Mouse (Mus musculus) CH12.LX (cell line): Measurements from ENCODE around the gene 9430015G10Rik. TPM values are rescaled to one million over a fixed set of nuclear protein-coding genes. Genes with fewer than 3 reads are reported as not detected.

ENCODE experiments used
- DNase-seq: peaks from one replicate; pipeline ENCODE4 v3.0.0-alpha.2; 2013; ENCODE audit errors: extremely low read depth
- H3K27ac ChIP-seq: 2 replicates; pipeline ENCODE4 v1.5.1; 2012; ENCODE audit warnings: low read depth, mild to moderate bottlenecking, control low read depth, moderate library complexity; ENCODE audit not compliant: insufficient read depth
- H3K27me3 ChIP-seq: replicated peaks from 2 replicates; pipeline ENCODE3; 2012; ENCODE audit warnings: inconsistent platforms
- H3K36me3 ChIP-seq, 2 experiments: replicated peaks in 1 of 2; 2 replicates each; pipeline versions ENCODE3 to v1.6.1; 2012; ENCODE audit warnings: inconsistent platforms in 1 of 2, low read length in 1 of 2, mild to moderate bottlenecking in 1 of 2, mixed read lengths in 1 of 2, moderate library complexity in 1 of 2; ENCODE audit not compliant: control insufficient read depth in 1 of 2, insufficient read depth in 1 of 2
- H3K4me1 ChIP-seq, 2 experiments: 2 replicates each; pipeline ENCODE4 v1.6.1; 2012; ENCODE audit warnings: inconsistent platforms in 1 of 2, moderate library complexity in 1 of 2; ENCODE audit not compliant: insufficient read depth in 2 of 2, control insufficient read depth in 1 of 2
- H3K4me2 ChIP-seq: 2 replicates; pipeline ENCODE4 v1.6.1; 2012; ENCODE audit warnings: low read depth, mild to moderate bottlenecking, control low read depth; ENCODE audit not compliant: poor library complexity, insufficient read depth, severe bottlenecking
- H3K4me3 ChIP-seq, 3 experiments: fragments of 150-350 bp in 1 of 3; sonication (generic) in 1 of 3; replicated peaks in 1 of 3; 2 replicates each; pipeline versions ENCODE3 to v1.5.1; 2011 to 2012; ENCODE audit warnings: low read depth in 2 of 3, low read length in 2 of 3, mild to moderate bottlenecking in 2 of 3, moderate library complexity in 2 of 3, control low read depth in 1 of 3, improper control_type of control experiment in 1 of 3, inconsistent platforms in 1 of 3, mixed read lengths in 1 of 3; ENCODE audit not compliant: poor library complexity in 1 of 3
- H3K79me2 ChIP-seq: replicated peaks from 2 replicates; pipeline ENCODE4 v1.6.1; 2012; ENCODE audit warnings: mild to moderate bottlenecking, moderate library complexity; ENCODE audit not compliant: control insufficient read depth, poor library complexity, insufficient read depth, severe bottlenecking; ENCODE audit errors: extremely low read depth
- H3K9ac ChIP-seq: 2 replicates; pipeline ENCODE4 v1.6.1; 2012; ENCODE audit warnings: low read depth, mild to moderate bottlenecking, control low read depth, moderate library complexity; ENCODE audit not compliant: insufficient read depth
- H3K9me3 ChIP-seq: replicated peaks from 2 replicates; pipeline ENCODE3; 2012; ENCODE audit warnings: low read length, inconsistent platforms, mixed read lengths
- BHLHE40 ChIP-seq: IDR thresholded peaks from 2 replicates; pipeline ENCODE4 v1.6.1; 2011; ENCODE audit warnings: mild to moderate bottlenecking, low read depth, low read length, improper control_type of control experiment
- CHD1 ChIP-seq: IDR thresholded peaks from 2 replicates; pipeline ENCODE4 v1.6.1; 2012; ENCODE audit warnings: low read depth, low read length, improper control_type of control experiment, inconsistent platforms
- E2F4 ChIP-seq: IDR thresholded peaks from 2 replicates; pipeline ENCODE4 v1.6.1; 2011; ENCODE audit warnings: low read depth, low read length, improper control_type of control experiment; ENCODE audit not compliant: insufficient replicate concordance
- ELF1 ChIP-seq: IDR thresholded peaks from 2 replicates; pipeline ENCODE4 v1.6.1; 2014; ENCODE audit warnings: low read depth, mild to moderate bottlenecking, inconsistent platforms, low read length, improper control_type of control experiment
- EP300 ChIP-seq: IDR thresholded peaks from 2 replicates; pipeline ENCODE4 v1.6.1; 2011; ENCODE audit warnings: low read length, improper control_type of control experiment
- JUN ChIP-seq: IDR thresholded peaks from 2 replicates; pipeline ENCODE4 v1.6.1; 2011; ENCODE audit warnings: low read depth, mild to moderate bottlenecking, low read length, improper control_type of control experiment, moderate library complexity; ENCODE audit not compliant: insufficient read depth
- MAFK ChIP-seq: IDR thresholded peaks from 2 replicates; pipeline ENCODE4 v1.6.1; 2011; ENCODE audit warnings: low read length, improper control_type of control experiment; ENCODE audit not compliant: insufficient replicate concordance
- NELFE ChIP-seq: IDR thresholded peaks from 2 replicates; pipeline ENCODE4 v1.6.1; 2011; ENCODE audit warnings: low read depth, low read length, improper control_type of control experiment
- POLR2A ChIP-seq: IDR thresholded peaks from 2 replicates; pipeline ENCODE4 v1.6.1; 2011; ENCODE audit warnings: low read depth, mild to moderate bottlenecking, improper control_type of control experiment, low read length
- POLR2AphosphoS2 ChIP-seq: IDR thresholded peaks from 2 replicates; pipeline ENCODE4 v1.6.1; 2011; ENCODE audit warnings: low read depth, low read length, improper control_type of control experiment
- RCOR1 ChIP-seq: conservative IDR thresholded peaks from 2 replicates; pipeline ENCODE4 v1.6.1; 2012; ENCODE audit warnings: low read depth, mild to moderate bottlenecking, inconsistent platforms, low read length, improper control_type of control experiment
- SIN3A ChIP-seq: IDR thresholded peaks from 2 replicates; pipeline ENCODE4 v1.6.1; 2012; ENCODE audit warnings: low read length, improper control_type of control experiment, inconsistent platforms
- ZKSCAN1 ChIP-seq: IDR thresholded peaks from 2 replicates; pipeline ENCODE4 v1.6.1; 2012; ENCODE audit warnings: low read depth, inconsistent platforms, low read length, improper control_type of control experiment, borderline replicate concordance
- ZMIZ1 ChIP-seq: IDR thresholded peaks from 2 replicates; pipeline ENCODE4 v1.6.1; 2012; ENCODE audit warnings: low read depth, mild to moderate bottlenecking, inconsistent platforms, low read length, improper control_type of control experiment
- dilution Hi-C: fragments of 300-500 bp; cut with MboI; formaldehyde crosslinking; loops from 2 replicates; pipeline ENCODE4 v1.14.3; 2020; ENCODE audit warnings: low sequenced_read_pairs; ENCODE audit not compliant: extremely low pct_unique_long_range_greater_than_20kb, extremely low pct_ligation_motif_present
- in situ Hi-C: fragments of 300-500 bp; cut with MboI; formaldehyde crosslinking; loops from 3 replicates; pipeline ENCODE4 v1.14.3; 2019; ENCODE audit warnings: low sequenced_read_pairs, low pct_ligation_motif_present, low pct_unique_long_range_greater_than_20kb, mixed read lengths
- polyA plus RNA-seq: library from polyadenylated mRNA; unstranded; fragments of >175 nt; gene quantifications from 2 replicates; pipeline ENCODE4 v1.2.1, GENCODE M21; 2012; ENCODE audit warnings: low read depth; ENCODE audit not compliant: insufficient read length
- total RNA-seq, 2 experiments: library from RNA; depleted of rRNA; stranded (reverse); fragments of 300-350 nt in 1 of 2; fragments of >200 nt in 1 of 2; gene quantifications; 2 replicates each; pipeline ENCODE4 v1.2.3; 2012 to 2014

Gene 9430015G10Rik
- total and polyA plus RNA-seq, 3 experiments, result 29.8 to 37.7 (median 29.8) TPM

- Histone ChIP-seq H3K9ac (no peak overlapping the region), H3K4me3 (no peak overlapping the region), H3K4me2 (no peak overlapping the region), H3K27ac (no peak overlapping the region), H3K9me3 (no peaks in the 10 kb centered on the region), H3K36me3 (peaks cover 57 to 84% of the 10 kb centered on the region in 2 experiments), H3K27me3 (no peaks in the 10 kb centered on the region), H3K4me1 (peaks cover 0 to 7% of the 10 kb centered on the region in 2 experiments; a peak in 2 of 4 replicates), H3K79me2 (no peaks in the 10 kb centered on the region)
- DNase-seq, result no peak
- dilution Hi-C loops (no loop called here), in situ Hi-C loops (loop anchor here (10.0 kb wide), 1 partner anchor 49 kb away; no protein-coding TSS in a partner anchor)
- TF ChIP-seq EP300 (no peak), RCOR1 (no peak)
These were observed 15.6 kb downstream of the 9430015G10Rik start for GRCm38 (mm10) chr4:156125393-156125792.

DNA sequence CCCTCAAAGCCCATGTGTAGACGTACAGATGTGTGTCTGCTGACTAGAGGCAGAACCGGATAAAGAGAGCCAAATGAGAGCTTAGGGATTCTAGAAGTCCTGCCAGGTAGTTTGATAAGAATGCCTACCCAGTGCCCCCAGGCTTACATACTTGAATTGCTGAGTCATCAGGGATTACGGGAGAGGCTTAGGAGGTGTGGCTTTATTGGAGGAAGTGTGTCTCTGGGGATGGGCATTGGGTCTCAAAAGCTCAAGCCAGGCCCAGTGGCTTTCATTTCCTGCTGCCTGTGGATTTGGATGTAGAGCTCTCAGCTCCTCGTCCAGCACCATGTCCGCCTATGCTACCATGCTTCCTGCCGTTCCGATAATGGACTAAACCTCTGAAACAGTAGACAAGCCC is 17.1 kb downstream of the 9430015G10Rik start:
- H3K9ac ChIP-seq, result no peak overlapping the region
- no peak for DNase-seq
- dilution Hi-C loops, result no loop called here

DNA sequence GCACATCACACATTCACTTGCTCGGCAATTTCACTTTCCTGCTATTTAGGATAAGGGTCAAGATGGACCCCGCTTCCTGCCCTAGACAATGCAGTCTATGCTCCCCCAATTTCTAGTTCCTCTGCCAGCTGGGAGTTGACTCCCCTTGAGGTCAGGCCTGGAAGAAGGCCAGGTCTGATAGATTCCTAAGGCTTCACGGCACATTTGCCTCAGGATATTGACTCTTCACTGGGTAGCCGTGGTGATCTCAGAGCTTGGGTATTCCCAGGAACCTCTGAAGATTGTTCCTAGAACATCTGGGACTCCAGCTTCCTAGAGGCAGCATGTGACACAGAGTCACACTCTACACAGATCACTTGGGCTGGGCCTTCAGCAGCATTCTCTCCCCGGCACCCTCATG is 19.0 kb downstream of the 9430015G10Rik start:
- no peak overlapping the region for H3K27ac ChIP-seq
- DNase-seq, result no peak
- in situ Hi-C loops, result loop anchor here (10.0 kb wide), 1 partner anchor 46 kb away; no protein-coding TSS in a partner anchor
- H3K9me3 ChIP-seq, result no peaks in the 10 kb centered on the region
- H3K79me2 ChIP-seq, result no peaks in the 10 kb centered on the region
- H3K4me3 ChIP-seq, result no peak overlapping the region
- TF ChIP-seq SIN3A (no peak), JUN (no peak), E2F4 (no peak), ZMIZ1 (no peak), MAFK (no peak), BHLHE40 (no peak), POLR2AphosphoS2 (no peak), ELF1 (no peak), ZKSCAN1 (no peak), CHD1 (no peak), NELFE (no peak), POLR2A (no peak)
- peaks cover 0 to 13% of the 10 kb centered on the region in 2 experiments; a peak in 2 of 4 replicates for H3K4me1 ChIP-seq
- no peaks in the 10 kb centered on the region for H3K27me3 ChIP-seq
- no peak overlapping the region for H3K9ac ChIP-seq
- peaks cover 23 to 53% of the 10 kb centered on the region in 2 experiments for H3K36me3 ChIP-seq
- H3K4me2 ChIP-seq, result no peak overlapping the region
- dilution Hi-C loops, result no loop called here

More for the DNA sequence above, 17.1 kb downstream of the 9430015G10Rik start:
- H3K36me3 ChIP-seq, result peaks cover 42 to 72% of the 10 kb centered on the region in 2 experiments
- no peaks in the 10 kb centered on the region for H3K9me3 ChIP-seq
- in situ Hi-C loops, result loop anchor here (10.0 kb wide), 1 partner anchor 48 kb away; no protein-coding TSS in a partner anchor
- TF ChIP-seq MAFK (peak; percentile 75; the same call in 1 of the 2 replicates), E2F4 (no peak)
- TF ChIP-seq, all 38 proteins: peak for 1
- H3K4me1 ChIP-seq, result peaks cover 0 to 7% of the 10 kb centered on the region in 2 experiments; a peak in 2 of 4 replicates
- no peak overlapping the region for H3K4me3 ChIP-seq
- H3K79me2 ChIP-seq, result no peaks in the 10 kb centered on the region
- H3K27ac ChIP-seq, result no peak overlapping the region
- H3K27me3 ChIP-seq, result no peaks in the 10 kb centered on the region
- H3K4me2 ChIP-seq, result no peak overlapping the region
